Mouse (Mus musculus): ENCODE measurements at regions not wholly inside any gene's neighbourhood (a gene's known extent, or its start where the extent isn't known, plus 50 kb on each side); places are given as distances from the start of the nearest gene placed in this dataset.
"Not testable (repeated sequence)": the region's sequence is repeated elsewhere in the genome, so short reads cannot be mapped to it uniquely, and the experiment has no call there.

GRCm38 (mm10) chr5:25639187-25639586 is 66.4 kb downstream of the Xrcc2 start:
- no peak for DNase-seq (ENCODE audit: low read depth, low spot score)

GRCm38 (mm10) chr5:25638097-25638496 is 67.5 kb downstream of the Xrcc2 start:
- DNase-seq (ENCODE audit: low read depth, low spot score) = no peak

- DNase-seq (ENCODE audit: low read depth, low spot score) = peak; percentile 54
Observed at GRCm38 (mm10) chr5:25632861-25633535, 72.6 kb downstream of the Xrcc2 start.

- no peak for DNase-seq (ENCODE audit: low read depth, low spot score)
Observed at GRCm38 (mm10) chr5:25629731-25630130, 75.9 kb downstream of the Xrcc2 start.

- DNase-seq (ENCODE audit: low read depth, low spot score) = no peak
Observed at GRCm38 (mm10) chr5:25628504-25628903, 77.1 kb downstream of the Xrcc2 start.

- no peak for DNase-seq (ENCODE audit: low read depth, low spot score)
Observed at GRCm38 (mm10) chr5:25627086-25627485, 78.5 kb downstream of the Xrcc2 start.

- no peak for DNase-seq (ENCODE audit: low read depth, low spot score)
Observed at GRCm38 (mm10) chr5:25624029-25624428, 81.6 kb downstream of the Xrcc2 start.

- no peak for DNase-seq (ENCODE audit: low read depth, low spot score)
Observed at GRCm38 (mm10) chr5:25619872-25620271, 85.8 kb downstream of the Xrcc2 start.

GRCm38 (mm10) chr5:25619337-25619736 is 86.3 kb downstream of the Xrcc2 start:
- not testable (repeated sequence) for DNase-seq (ENCODE audit: low read depth, low spot score)

- DNase-seq (ENCODE audit: low read depth, low spot score) = no peak
Observed at GRCm38 (mm10) chr5:25614659-25615061, 91.0 kb downstream of the Xrcc2 start.

GRCm38 (mm10) chr5:25613844-25614658 is 91.6 kb downstream of the Xrcc2 start:
- no peak for DNase-seq (ENCODE audit: low read depth, low spot score)

- no peak for DNase-seq (ENCODE audit: low read depth, low spot score)
Observed at GRCm38 (mm10) chr5:25612036-25612705, 93.5 kb downstream of the Xrcc2 start.

- DNase-seq (ENCODE audit: low read depth, low spot score) = no peak
Observed at GRCm38 (mm10) chr5:25609911-25610310, 94.0 kb downstream of the Cct8l1 start.

GRCm38 (mm10) chr5:25602123-25602522 is 86.3 kb downstream of the Cct8l1 start:
- DNase-seq (ENCODE audit: low read depth, low spot score) = peak; percentile 36

GRCm38 (mm10) chr5:25599363-25599762 is 83.5 kb downstream of the Cct8l1 start:
- DNase-seq (ENCODE audit: low read depth, low spot score) = no peak

GRCm38 (mm10) chr5:25597786-25598185 is 81.9 kb downstream of the Cct8l1 start:
- peak; percentile 8 for DNase-seq (ENCODE audit: low read depth, low spot score)

GRCm38 (mm10) chr5:25591709-25592108 is 75.8 kb downstream of the Cct8l1 start:
- peak; percentile 14 for DNase-seq (ENCODE audit: low read depth, low spot score)
